Mouse (Mus musculus) layer of hippocampus, adult 11-12 months (tissue): ENCODE results near the gene Rbks.

Experiments used
- DNase-seq: peaks from one replicate; pipeline ENCODE4 v3.0.0; 2022; ENCODE audit warnings: low spot score

Rbks gene

GRCm38 (mm10) chr5:31581932-31582331, 115.5 kb downstream of the Rbks start:
- no peak for DNase-seq

DNA sequence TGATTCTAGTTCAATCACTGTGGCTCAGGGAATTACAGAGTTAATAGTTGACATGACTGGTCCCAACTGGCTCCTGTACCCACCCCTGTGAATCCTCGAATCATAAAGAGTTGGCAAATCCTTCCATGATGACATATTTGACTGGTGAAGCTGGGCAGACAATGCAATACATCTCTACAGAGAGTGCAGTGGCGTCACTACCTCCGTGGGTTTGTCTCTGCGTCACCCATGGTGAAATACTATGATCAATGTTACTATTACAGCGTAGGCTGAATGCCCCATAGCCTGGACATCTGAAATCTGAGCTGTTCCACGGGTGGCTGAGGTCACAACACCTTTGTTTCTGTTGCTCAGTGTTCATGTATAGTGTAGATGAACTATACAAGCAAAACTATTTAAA, 116.2 kb downstream of the Rbks start:
- DNase-seq = no peak

- no peak for DNase-seq
These were observed 120.9 kb downstream of the Rbks start for GRCm38 (mm10) chr5:31576539-31576975.
